Comparison of ENCODE assay signal across 10 mouse cellular contexts in genomic region chr4:82934308-82934707, GRCm38 (mm10). TPM values are rescaled to one million over a fixed set of nuclear protein-coding genes. Genes with fewer than 3 reads are reported as not detected.
A peak's percentile ranks its signal among the peaks of the same experiment; 100 is the strongest.
DNase-seq lines count a peak whose midpoint lies in the region; ATAC-seq and TF ChIP-seq lines count a peak whose summit lies in the region.
"Had no signal": no experiment of that assay in that cellular context is flagged by ENCODE, and none has a peak within 500 bp of the region (broad histone marks: within the 10 kb centered on the region; RNA-seq: fewer than 3 reads in every experiment).

No protein-coding gene starts in this region.

- H3K27me3 ChIP-seq in kidney, postnatal 0 days (ENCODE audit: insufficient read depth, low read length), result no peaks in the 10 kb centered on the region
- no peaks in the 10 kb centered on the region for H3K27me3 ChIP-seq in midbrain, embryonic 12.5 days

- TF ChIP-seq CTCF in kidney, postnatal 0 days (IDR thresholded peaks at IDR 0.05; ENCODE audit: low read depth), result peak; percentile 64; the same call in 1 of the 2 replicates

- H3K36me3 ChIP-seq in kidney, postnatal 0 days (ENCODE audit: insufficient read depth, low read length), result no peaks in the 10 kb centered on the region
- H3K36me3 ChIP-seq in midbrain, embryonic 12.5 days, result no peaks in the 10 kb centered on the region

- H3K4me2 ChIP-seq in kidney, postnatal 0 days (ENCODE audit: low read length), result peak overlapping the region; percentile 43; the same call in 1 of the 2 replicates
- no peak overlapping the region for H3K4me2 ChIP-seq in midbrain, embryonic 12.5 days (replicated peaks)

- no peak overlapping the region for H3K4me3 ChIP-seq in kidney, postnatal 0 days (replicated peaks; ENCODE audit: low read depth, low read length)
- no peak overlapping the region for H3K4me3 ChIP-seq in midbrain, embryonic 12.5 days

- peak; percentile 28 for DNase-seq in urinary bladder, postnatal 14 days (ENCODE audit: low spot score)
- DNase-seq in urinary bladder, adult 18-20 months (ENCODE audit: low spot score in 2 of 2), result no peak
- DNase-seq in cerebellum, postnatal 36 days, result peak; percentile 38 to 51
- DNase-seq in heart, adult 8-10 months (ENCODE audit: low spot score), result peak; percentile 20
- DNase-seq in kidney, postnatal 0 days (ENCODE audit: low spot score), result peak; percentile 68
- no peak for DNase-seq in c-Kit-positive CD71-positive TER-119-positive erythroid progenitor cells, embryonic 14.5 days (ENCODE audit: low spot score)
- DNase-seq in urinary bladder, adult 2 months (ENCODE audit: low spot score), result no peak

- 24% methylated on average over 5 of the region's 5 CpGs for WGBS in kidney, postnatal 0 days
- WGBS in midbrain, embryonic 12.5 days, result 6% methylated on average over 5 of the region's 5 CpGs

- H3K9me3 ChIP-seq in kidney, postnatal 0 days (replicated peaks; ENCODE audit: low read length), result no peaks in the 10 kb centered on the region
- no peaks in the 10 kb centered on the region for H3K9me3 ChIP-seq in midbrain, embryonic 12.5 days

- 0 out of 2 replicates have a peak, but pooled peaks have one; percentile 59 for ATAC-seq in kidney, postnatal 0 days (replicated peaks; ENCODE audit: low FRiP score, low read depth)
- peak; percentile 95 for ATAC-seq in midbrain, embryonic 12.5 days (ENCODE audit: low FRiP score, low read depth)

- H3K4me1 ChIP-seq in kidney, postnatal 0 days (replicated peaks; ENCODE audit: insufficient read depth, low read length), result no peaks in the 10 kb centered on the region
- H3K4me1 ChIP-seq in midbrain, embryonic 12.5 days, result 0 out of 2 replicates have a peak, but pooled peaks cover 2% of the 10 kb centered on the region

- H3K27ac ChIP-seq in kidney, postnatal 0 days, result no peak overlapping the region
- H3K27ac ChIP-seq in midbrain, embryonic 12.5 days (replicated peaks), result no peak overlapping the region

- no peak overlapping the region for H3K9ac ChIP-seq in kidney, postnatal 0 days (ENCODE audit: low read depth, low read length)
- no peak overlapping the region for H3K9ac ChIP-seq in midbrain, embryonic 12.5 days (replicated peaks)

RNA-seq across cellular contexts. Expression of gene Cer1, which starts 49.4 kb away (rescaled TPM):
- not detected for total RNA-seq in heart, adult 8-10 months (2022)
- polyA plus RNA-seq in kidney, postnatal 0 days (2015; fragmentation: Nextera tagmentation; extraction: Ambion mirVana), result not detected in 2 replicates
- not detected in 2 replicates for polyA plus RNA-seq in midbrain, embryonic 12.5 days (2016; fragmentation: Nextera tagmentation; extraction: Ambion mirVana)
- not detected in 2 replicates for polyA plus RNA-seq in urinary bladder, adult 2 months (2012; rRNA removed)
- total RNA-seq: gastrocnemius, adult 8-10 months had no signal
- polyA plus RNA-seq: spleen, adult 2 months had no signal

Comparison
In these comparisons a context has a peak if more than half of its experiments do, and no peak if none do; other contexts are left out.
1. DNase-seq: peak in urinary bladder, postnatal 14 days (single experiment), cerebellum, postnatal 36 days (2 of 2), heart, adult 8-10 months (single experiment) and kidney, postnatal 0 days (single experiment); none in urinary bladder, adult 18-20 months (0 of 2), c-Kit-positive CD71-positive TER-119-positive erythroid progenitor cells, embryonic 14.5 days (single experiment) and urinary bladder, adult 2 months (single experiment).